14 mouse cellular contexts compared by ENCODE assay signal in genomic region chr15:77727139-77727538, GRCm38 (mm10). TPM values are rescaled to one million over a fixed set of nuclear protein-coding genes. Genes with fewer than 3 reads are reported as not detected.
DNase-seq lines count a peak whose midpoint lies in the region; ATAC-seq and TF ChIP-seq lines count a peak whose summit lies in the region.
"Not testable (repeated sequence)": the region's sequence is repeated elsewhere in the genome, so short reads cannot be mapped to it uniquely, and the experiment has no call there.
"Had no signal": no experiment of that assay in that cellular context is flagged by ENCODE, and none has a peak within 500 bp of the region (broad histone marks: within the 10 kb centered on the region; RNA-seq: fewer than 3 reads in every experiment).

No protein-coding gene starts in this region.

- not testable (repeated sequence) for H3K27me3 ChIP-seq in MEL (ENCODE audit: control insufficient read depth in 1 of 2, insufficient read depth in 2 of 2, low read length in 2 of 2); intestine, postnatal 0 days (replicated peaks; ENCODE audit: control insufficient read depth, insufficient read depth, low read length); liver, embryonic 16.5 days (ENCODE audit: control insufficient read depth, insufficient read depth, low read depth, low read length); midbrain, embryonic 14.5 days (ENCODE audit: control insufficient read depth, insufficient read depth, low read length)

- H3K79me2 ChIP-seq in MEL (ENCODE audit: control insufficient read depth, insufficient read depth, low read length, poor library complexity): not testable (repeated sequence)

- not testable (repeated sequence) for H3K4me2 ChIP-seq in intestine, postnatal 0 days (replicated peaks; ENCODE audit: low read depth); liver, embryonic 16.5 days (ENCODE audit: low read depth, low read length); midbrain, embryonic 14.5 days (ENCODE audit: low read length)

- TF ChIP-seq POLR2A in MEL (IDR thresholded peaks at IDR 0.05; ENCODE audit: control insufficient read depth in 1 of 2, insufficient read depth in 1 of 2, low read depth in 1 of 2, low read length in 2 of 2, poor library complexity in 1 of 2): not testable (repeated sequence)

- not testable (repeated sequence) for H3K27ac ChIP-seq in MEL (ENCODE audit: control insufficient read depth, low read depth, low read length); intestine, postnatal 0 days (ENCODE audit: low read depth, low read length); liver, embryonic 16.5 days (ENCODE audit: low read length); midbrain, embryonic 14.5 days (replicated peaks; ENCODE audit: low read depth, low read length)

- not testable (repeated sequence) for H3K4me1 ChIP-seq in MEL (ENCODE audit: control insufficient read depth in 1 of 2, insufficient read depth in 2 of 2, low read length in 2 of 2); intestine, postnatal 0 days (replicated peaks; ENCODE audit: control insufficient read depth, insufficient read depth, low read length); liver, embryonic 16.5 days (ENCODE audit: control insufficient read depth, low read depth, low read length); midbrain, embryonic 14.5 days (ENCODE audit: control insufficient read depth, insufficient read depth, low read length)

- not testable (repeated sequence) for H3K9me3 ChIP-seq in MEL (replicated peaks; ENCODE audit: insufficient read depth, low read length); intestine, postnatal 0 days (ENCODE audit: control insufficient read depth); liver, embryonic 16.5 days (replicated peaks; ENCODE audit: control insufficient read depth, low read length); midbrain, embryonic 14.5 days (ENCODE audit: control insufficient read depth, low read length)

- ATAC-seq in cerebellum, adult (ENCODE audit: insufficient number of reproducible peaks, low FRiP score, low TSS enrichment): peak; percentile 38; the same call in 1 of the 2 replicates
- peak; percentile 47 for ATAC-seq in granulocyte monocyte progenitor cell, adult 5-6 weeks (replicated peaks; ENCODE audit: poor library complexity, severe bottlenecking)
- ATAC-seq in intestine, postnatal 0 days; midbrain, embryonic 14.5 days (ENCODE audit: low FRiP score, low TSS enrichment): not testable (repeated sequence)
- ATAC-seq in liver, embryonic 16.5 days (ENCODE audit: low read depth): peak; percentile 16; the same call in 1 of the 2 replicates

- not testable (repeated sequence) for H3K36me3 ChIP-seq in MEL (ENCODE audit: control insufficient read depth in 1 of 2, insufficient read depth in 2 of 2, low read length in 2 of 2); intestine, postnatal 0 days (ENCODE audit: control insufficient read depth, insufficient read depth); liver, embryonic 16.5 days (ENCODE audit: control insufficient read depth, insufficient read depth); midbrain, embryonic 14.5 days (ENCODE audit: control insufficient read depth, insufficient read depth, low read length)

- peak; percentile 37 for TF ChIP-seq RAD21 in MEL (IDR thresholded peaks at IDR 0.05; ENCODE audit: low read depth, low read length)

- 8% methylated on average over 3 of the region's 3 CpGs for WGBS in intestine, postnatal 0 days
- WGBS in liver, embryonic 16.5 days (ENCODE audit: insufficient replicate concordance): 7% methylated on average over 3 of the region's 3 CpGs
- WGBS in midbrain, embryonic 14.5 days: 13% methylated on average over 3 of the region's 3 CpGs

- TF ChIP-seq CTCF in MEL (IDR thresholded peaks at IDR 0.05 in 2 of 3, conservative IDR thresholded peaks at IDR 0.05 in 1 of 3; ENCODE audit: control insufficient read depth in 1 of 3, insufficient read depth in 1 of 3, low read depth in 2 of 3, low read length in 3 of 3, poor library complexity in 1 of 3, severe bottlenecking in 1 of 3): peak; percentile 34 to 46 (median 43)
- peak; percentile 66 for TF ChIP-seq CTCF in intestine, postnatal 0 days (IDR thresholded peaks at IDR 0.05; ENCODE audit: low read depth)

- DNase-seq in MEL (ENCODE audit: low read depth, low spot score): peak; percentile 22
- peak; percentile 34 for DNase-seq in embryo, embryonic 10.5 days (ENCODE audit: low spot score)
- peak; percentile 21 for DNase-seq in midbrain, embryonic 14.5 days
- DNase-seq in thymus, postnatal 0 days (ENCODE audit: low spot score): peak; percentile 25

- TF ChIP-seq EP300 in MEL (IDR thresholded peaks at IDR 0.05; ENCODE audit: low read depth in 1 of 2, low read length in 2 of 2): not testable (repeated sequence)

- not testable (repeated sequence) for H3K4me3 ChIP-seq in MEL (ENCODE audit: control insufficient read depth in 1 of 2, insufficient read depth in 1 of 2, low read depth in 2 of 2, low read length in 2 of 2); intestine, postnatal 0 days (ENCODE audit: low read depth, low read length); liver, embryonic 16.5 days (ENCODE audit: low read depth, low read length); midbrain, embryonic 14.5 days (replicated peaks; ENCODE audit: low read depth, low read length)

- H3K9ac ChIP-seq in MEL (ENCODE audit: control insufficient read depth, low read depth, low read length, poor library complexity, severe bottlenecking); intestine, postnatal 0 days (ENCODE audit: low read depth, low read length); liver, embryonic 16.5 days (ENCODE audit: low read depth, low read length); midbrain, embryonic 14.5 days (replicated peaks; ENCODE audit: low read length): not testable (repeated sequence)

TF ChIP-seq in MEL, 35 proteins besides CTCF, POLR2A, EP300 and RAD21:
- TF ChIP-seq SMC3 (IDR thresholded peaks at IDR 0.05; ENCODE audit: low read depth, low read length): peak; percentile 49
TF ChIP-seq in MEL: peak in this region for 1; not testable (repeated sequence) for 34.

RNA-seq across cellular contexts. Expression of gene Apol9b, which starts 1.7 kb away (rescaled TPM):
- not detected in 2 replicates for total RNA-seq in MEL (2012; rRNA removed)
- not detected for polyA plus RNA-seq in MEL (2012; ENCODE audit: insufficient read depth in 1 of 2, insufficient read length in 2 of 2, low read depth in 1 of 2, low replicate concordance in 2 of 2, missing spikeins in 1 of 2)
- not detected in 2 replicates for total RNA-seq in granulocyte monocyte progenitor cell, adult 5-6 weeks (2014; fragmentation: Nextera tagmentation)
- not detected in 2 replicates for total RNA-seq in granulocyte monocyte progenitor cell, adult 5-6 weeks (2017)
- 3.2 and 4.1 TPM in 2 replicates for polyA plus RNA-seq in intestine, postnatal 0 days (2015; fragmentation: Nextera tagmentation; extraction: Ambion mirVana)
- polyA plus RNA-seq in liver, embryonic 16.5 days (2015; fragmentation: Nextera tagmentation; extraction: Ambion mirVana): not detected in 2 replicates
- polyA plus RNA-seq in midbrain, embryonic 14.5 days (2014; fragmentation: Nextera tagmentation; extraction: Ambion mirVana): not detected in 2 replicates
- 1.6 and 2.3 TPM in 2 replicates for polyA plus RNA-seq in thymus, postnatal 0 days (2015; fragmentation: Nextera tagmentation; extraction: Ambion mirVana)
- total RNA-seq: left cerebral cortex, adult 18-20 months had no signal
- polyA plus RNA-seq: erythroblast, embryonic 14.5 days; limb, embryonic 13.5 days had no signal

RNA-seq across cellular contexts. Expression of gene Apol7e, which starts 28.5 kb away (rescaled TPM):
- total RNA-seq in MEL (2012; rRNA removed): not detected in 2 replicates
- polyA plus RNA-seq in MEL (2012; ENCODE audit: insufficient read depth in 1 of 2, insufficient read length in 2 of 2, low read depth in 1 of 2, low replicate concordance in 2 of 2, missing spikeins in 1 of 2): not detected
- not detected in 2 replicates for total RNA-seq in granulocyte monocyte progenitor cell, adult 5-6 weeks (2014; fragmentation: Nextera tagmentation)
- total RNA-seq in granulocyte monocyte progenitor cell, adult 5-6 weeks (2017): 1.4 TPM in 1 of 2 replicates, not detected in the other
- 0.22 and 0.25 TPM in 2 replicates for polyA plus RNA-seq in intestine, postnatal 0 days (2015; fragmentation: Nextera tagmentation; extraction: Ambion mirVana)
- polyA plus RNA-seq in liver, embryonic 16.5 days (2015; fragmentation: Nextera tagmentation; extraction: Ambion mirVana): not detected in 2 replicates
- polyA plus RNA-seq in midbrain, embryonic 14.5 days (2014; fragmentation: Nextera tagmentation; extraction: Ambion mirVana): not detected in 2 replicates
- 7.2 and 8.1 TPM in 2 replicates for polyA plus RNA-seq in thymus, postnatal 0 days (2015; fragmentation: Nextera tagmentation; extraction: Ambion mirVana)
- total RNA-seq: adrenal gland, postnatal 25 days; heart, postnatal 14 days; left cerebral cortex, adult 18-20 months had no signal
- polyA plus RNA-seq: erythroblast, embryonic 14.5 days; limb, embryonic 13.5 days had no signal

RNA-seq across cellular contexts. Expression of gene Apol8, which starts 29.7 kb away (rescaled TPM):
- 0.39 and 1.4 TPM in 2 replicates for total RNA-seq in MEL (2012; rRNA removed)
- polyA plus RNA-seq in MEL (2012; ENCODE audit: insufficient read depth in 1 of 2, insufficient read length in 2 of 2, low read depth in 1 of 2, low replicate concordance in 2 of 2, missing spikeins in 1 of 2): under 1 TPM in 1 of 2 experiments, not detected in 1; 0.74 TPM
- total RNA-seq in granulocyte monocyte progenitor cell, adult 5-6 weeks (2014; fragmentation: Nextera tagmentation): not detected in 2 replicates
- total RNA-seq in granulocyte monocyte progenitor cell, adult 5-6 weeks (2017): 0.04 TPM in 1 of 2 replicates, not detected in the other
- not detected in 2 replicates for polyA plus RNA-seq in intestine, postnatal 0 days (2015; fragmentation: Nextera tagmentation; extraction: Ambion mirVana)
- polyA plus RNA-seq in liver, embryonic 16.5 days (2015; fragmentation: Nextera tagmentation; extraction: Ambion mirVana): 26.2 and 26.9 TPM in 2 replicates
- 0.11 TPM in 2 replicates for polyA plus RNA-seq in midbrain, embryonic 14.5 days (2014; fragmentation: Nextera tagmentation; extraction: Ambion mirVana)
- 0.06 TPM in 1 of 2 replicates, not detected in the other for polyA plus RNA-seq in thymus, postnatal 0 days (2015; fragmentation: Nextera tagmentation; extraction: Ambion mirVana)
- total RNA-seq: adrenal gland, postnatal 25 days; heart, postnatal 14 days had no signal
- polyA plus RNA-seq: large intestine, adult 2 months; limb, embryonic 13.5 days had no signal

Comparison
In these comparisons a context has a peak if more than half of its experiments do, and no peak if none do; other contexts are left out.
1. RNA of gene Apol8, which starts 29.7 kb away (polyA plus RNA-seq): 26.2 to 26.9 TPM in liver, embryonic 16.5 days; 0.74 TPM in MEL, 0.11 TPM in midbrain, embryonic 14.5 days, 0.06 TPM in thymus, postnatal 0 days and not detected in intestine, postnatal 0 days; every median in the first group is over 10 times any median in the second.
2. Peak in every context shown above with its lines, with median percentiles within 50 percentile points of each other: DNase-seq.